Mouse (Mus musculus): ENCODE measurements at regions not wholly inside any gene's neighbourhood (a gene's known extent, or its start where the extent isn't known, plus 50 kb on each side); places are given as distances from the start of the nearest gene placed in this dataset.

- no peak for TF ChIP-seq CTCF (IDR thresholded peaks at IDR 0.05; ENCODE audit: extremely low read depth, insufficient read length, insufficient replicate concordance, low read depth, low read length)
- no peak for TF ChIP-seq POLR2A (IDR thresholded peaks at IDR 0.05; ENCODE audit: low read depth, low read length)
Observed at GRCm38 (mm10) chr1:183548752-183549387, 130.9 kb downstream of the Hhipl2 start.
